Mouse (Mus musculus): ENCODE measurements around the gene Mtmr6. TPM values are rescaled to one million over a fixed set of nuclear protein-coding genes. Genes with fewer than 3 reads are reported as not detected.

Gene Mtmr6
- polyA plus RNA-seq, 1 experiment from 2014 or later: 37.4 TPM

MicroRNA genes within 50 kb of the gene (microRNA counts, 519-probe panel; counts per million panel counts)
- microRNA mmu-miR-719: 19.7 counts per million

Small RNA genes lying within 50 kb of the gene (microRNA-seq; reads per million reads assigned to microRNA genes)
- not detected for gene Mir719

Other genes starting within 250 kb of the Mtmr6 start
- gene Atp8a2, start 68.0 kb upstream of the Mtmr6 start, polyA plus RNA-seq (2015; fragmentation: Nextera tagmentation; extraction: Ambion mirVana): 1.5 and 1.8 TPM in 2 replicates
- gene Nupl1, start 13.8 kb upstream of the Mtmr6 start, polyA plus RNA-seq (2015; fragmentation: Nextera tagmentation; extraction: Ambion mirVana): 0.05 TPM in 1 of 2 replicates, not detected in the other
- 47.4 and 49.1 TPM in 2 replicates for gene Gm49336, start 13.7 kb upstream of the Mtmr6 start, polyA plus RNA-seq (2015; fragmentation: Nextera tagmentation; extraction: Ambion mirVana)
- 1.4 TPM in 2 replicates for gene Amer2, start 108.0 kb downstream of the Mtmr6 start, polyA plus RNA-seq (2015; fragmentation: Nextera tagmentation; extraction: Ambion mirVana)